Mouse (Mus musculus) ovary, postnatal 14 days (tissue): ENCODE measurements at regions not wholly inside any gene's neighbourhood (a gene's known extent, or its start where the extent isn't known, plus 50 kb on each side); places are given as distances from the start of the nearest gene placed in this dataset.
A peak's percentile ranks its signal among the peaks of the same experiment; 100 is the strongest.

Experiments used
- DNase-seq: peaks from one replicate; pipeline ENCODE4 v3.0.0; 2022; ENCODE audit warnings: low spot score

DNA sequence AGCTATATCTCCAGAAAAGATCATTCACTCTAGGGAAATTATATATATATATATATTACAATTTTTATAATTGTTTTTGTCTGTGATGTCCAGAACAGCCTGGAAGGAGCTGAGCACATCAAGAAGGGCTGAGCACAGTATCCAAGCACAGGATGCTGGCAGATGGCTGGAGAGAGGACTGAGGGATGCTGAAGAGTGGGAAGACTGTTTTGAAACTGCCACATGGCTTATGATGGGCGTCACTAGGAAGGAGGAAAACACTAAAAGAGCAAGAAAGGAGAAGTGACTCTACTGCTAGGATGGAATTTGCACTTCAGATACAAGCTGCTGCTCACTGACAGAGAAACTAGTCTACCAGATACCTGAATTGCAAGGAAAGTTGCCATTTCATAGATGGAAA is 50.4 kb upstream of the Atg10 start:
- no peak for DNase-seq

GRCm38 (mm10) chr13:91274615-91275014 is 50.8 kb upstream of the Atg10 start:
- DNase-seq: peak; percentile 16

DNA sequence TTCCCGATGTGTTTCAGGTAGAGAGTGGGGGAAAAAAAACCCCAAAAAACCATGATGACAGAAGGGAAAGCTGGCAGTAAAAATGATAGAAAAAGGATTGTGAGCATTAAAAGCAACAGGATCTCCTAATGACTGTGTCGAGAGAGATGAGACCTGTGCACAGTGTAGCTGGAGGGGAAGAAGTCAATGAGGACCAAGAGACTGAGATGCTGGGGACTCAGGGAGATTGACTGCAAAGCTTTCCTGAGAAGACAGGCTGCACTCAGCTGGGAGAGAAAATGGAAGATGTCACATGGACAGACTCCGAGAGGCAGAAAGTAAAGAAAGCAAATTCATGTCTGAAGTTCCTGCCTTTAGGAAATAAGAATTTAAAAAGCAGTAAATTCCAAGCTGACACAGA is 55.7 kb upstream of the Atg10 start:
- DNase-seq: no peak

DNA sequence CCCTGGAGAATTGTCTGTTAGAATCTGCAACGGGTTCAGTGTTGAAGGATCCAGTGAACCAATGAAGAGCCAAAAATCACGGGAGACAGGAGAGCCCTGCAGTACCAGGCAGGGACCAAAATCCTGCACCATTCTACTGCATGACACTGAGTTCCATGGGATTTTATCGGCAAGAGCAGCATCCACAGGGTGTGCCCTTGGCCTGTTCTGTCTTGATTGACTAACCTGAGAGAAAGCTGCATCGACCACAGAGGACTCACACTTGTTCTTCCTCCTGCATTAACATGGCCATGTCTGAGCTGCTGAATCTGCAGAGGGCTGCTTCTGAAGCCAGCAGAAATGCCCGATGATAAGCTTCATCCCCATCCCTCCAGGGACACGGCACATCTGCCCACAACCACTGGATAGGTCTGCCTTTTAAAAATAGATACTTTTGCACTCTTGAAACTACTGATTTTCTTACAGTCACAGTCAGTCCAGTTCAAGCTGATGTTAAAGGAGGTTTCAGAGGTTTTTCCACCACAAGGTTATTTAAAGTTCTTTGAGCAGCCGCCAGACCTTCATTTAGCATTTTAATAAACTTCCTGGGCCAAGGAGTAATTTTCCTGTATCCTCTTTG is 71.9 kb upstream of the Atg10 start:
- no peak for DNase-seq

DNA sequence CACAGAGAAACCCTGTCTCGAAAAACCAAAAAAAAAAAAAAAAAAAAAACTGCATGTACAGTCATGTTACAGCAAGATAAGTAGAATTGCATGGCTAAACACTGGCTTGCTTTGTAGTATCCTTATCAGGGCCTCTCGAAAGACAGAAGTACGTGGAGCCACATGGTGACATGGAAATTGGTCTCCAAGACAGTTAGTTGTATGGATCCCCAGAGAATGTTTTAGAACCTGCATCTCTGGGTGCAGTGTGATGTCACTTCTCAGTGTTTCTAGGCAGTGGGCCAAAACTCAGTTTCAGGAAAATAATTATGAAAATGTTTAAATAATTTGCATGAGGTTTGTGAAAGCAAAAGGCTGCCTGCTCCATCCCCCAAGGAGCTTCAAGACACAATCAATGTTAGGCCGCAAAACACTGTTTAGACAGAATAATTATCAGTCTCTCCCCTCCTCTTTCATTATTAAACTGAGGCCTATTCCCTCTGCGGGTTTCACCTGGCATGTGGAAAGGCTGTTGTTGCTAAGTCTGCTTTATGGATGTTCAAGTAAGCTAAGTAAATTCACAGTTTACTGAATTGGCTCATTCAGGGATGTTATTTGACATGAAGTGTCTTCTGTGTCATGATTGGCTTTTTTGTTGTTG is 72.9 kb upstream of the Atg10 start:
- no peak for DNase-seq

- no peak for DNase-seq
Observed at GRCm38 (mm10) chr13:91301849-91302248, 78.1 kb upstream of the Atg10 start.

GRCm38 (mm10) chr13:91305697-91306405 is 82.1 kb upstream of the Atg10 start:
- no peak for DNase-seq

- no peak for DNase-seq
Observed at GRCm38 (mm10) chr13:91306545-91306944, 82.8 kb upstream of the Atg10 start.

DNA sequence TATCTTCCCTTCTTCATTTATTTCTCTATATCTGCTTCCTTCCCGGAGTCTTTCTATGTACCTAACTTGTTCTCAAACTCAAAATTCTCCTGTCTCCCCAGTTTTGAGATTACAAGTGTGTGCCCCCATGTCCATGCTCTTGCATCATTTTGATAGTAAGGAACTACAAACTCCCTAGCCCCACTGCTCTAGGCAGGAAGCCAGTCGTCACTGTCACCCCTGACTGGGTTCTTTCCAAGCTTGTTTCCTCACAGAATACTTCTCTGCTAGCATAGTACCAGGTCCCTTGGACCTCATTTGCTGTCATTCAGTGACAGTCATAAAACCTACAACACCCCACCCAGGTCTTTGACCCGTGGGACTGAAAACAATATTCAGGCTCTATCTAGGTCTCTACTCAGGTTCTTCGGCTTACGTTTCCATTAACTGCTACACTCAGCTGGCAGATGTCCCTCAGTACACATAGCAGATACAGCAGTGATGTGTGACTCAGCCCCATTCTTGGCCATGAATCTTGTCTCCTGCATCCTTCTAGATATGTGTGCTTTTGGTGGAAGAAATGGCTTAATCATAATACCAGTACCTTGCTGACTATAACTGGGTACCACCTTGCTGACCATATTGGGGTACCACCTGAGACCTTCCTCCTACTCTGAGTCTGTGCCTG is 89.3 kb upstream of the Atg10 start:
- DNase-seq: no peak

DNA sequence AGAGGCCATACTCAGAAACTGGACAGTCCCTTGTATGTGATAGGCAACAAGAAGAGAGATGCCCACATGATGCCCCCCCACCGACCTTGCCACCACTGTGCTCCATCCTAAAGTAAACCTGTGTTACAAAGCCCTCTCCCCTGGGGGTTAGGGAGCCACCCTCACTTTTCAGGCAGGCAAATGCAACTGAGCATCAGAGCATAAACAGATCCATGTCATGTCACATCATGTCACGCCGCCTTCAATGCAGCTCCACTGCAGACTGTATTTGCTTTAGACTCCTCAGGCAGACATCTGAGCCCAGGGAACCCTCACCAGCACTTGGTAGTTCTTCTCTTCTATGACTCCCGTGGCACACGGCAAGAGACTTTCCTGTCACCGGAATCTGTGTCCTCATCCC is 98.6 kb upstream of the Atg10 start:
- no peak for DNase-seq

DNA sequence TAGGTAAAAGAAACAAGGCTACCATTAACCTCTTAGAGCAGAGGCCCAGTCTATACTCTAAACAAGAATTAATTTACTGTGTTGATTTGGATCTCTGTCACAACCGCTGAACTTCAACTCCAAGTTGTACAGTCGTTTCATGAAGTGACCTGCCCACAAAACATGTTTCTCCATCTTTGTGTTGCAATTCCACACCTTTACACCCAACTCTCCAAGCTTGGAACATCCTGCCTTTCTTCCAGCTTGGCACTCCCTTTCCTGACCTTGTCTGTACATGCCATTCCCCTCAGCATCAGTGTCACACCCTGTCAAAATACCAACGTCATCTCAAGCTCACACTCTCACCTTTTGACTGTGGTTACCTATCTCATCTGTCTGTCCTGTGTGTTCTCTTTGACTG is 103.1 kb upstream of the Atg10 start:
- DNase-seq: no peak

DNA sequence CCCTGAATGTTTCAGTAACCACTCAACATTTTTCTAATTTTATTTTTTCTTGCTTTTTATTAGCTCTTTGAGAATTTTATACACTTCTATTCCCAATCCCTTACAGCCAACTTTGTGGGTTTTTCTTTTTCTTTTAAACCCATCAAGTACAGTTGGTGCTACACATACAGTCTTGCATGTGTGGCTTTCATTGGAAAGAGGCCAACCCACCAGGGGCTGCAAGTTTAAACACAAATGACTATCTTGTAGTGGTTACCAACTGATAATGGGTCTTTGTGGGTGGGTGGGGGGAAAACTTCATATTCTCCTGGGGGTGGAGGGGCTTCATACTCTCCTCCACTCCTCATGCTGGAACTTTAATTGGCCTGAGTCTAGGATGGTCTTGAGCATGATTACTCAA is 110.5 kb upstream of the Atg10 start:
- DNase-seq: no peak

DNA sequence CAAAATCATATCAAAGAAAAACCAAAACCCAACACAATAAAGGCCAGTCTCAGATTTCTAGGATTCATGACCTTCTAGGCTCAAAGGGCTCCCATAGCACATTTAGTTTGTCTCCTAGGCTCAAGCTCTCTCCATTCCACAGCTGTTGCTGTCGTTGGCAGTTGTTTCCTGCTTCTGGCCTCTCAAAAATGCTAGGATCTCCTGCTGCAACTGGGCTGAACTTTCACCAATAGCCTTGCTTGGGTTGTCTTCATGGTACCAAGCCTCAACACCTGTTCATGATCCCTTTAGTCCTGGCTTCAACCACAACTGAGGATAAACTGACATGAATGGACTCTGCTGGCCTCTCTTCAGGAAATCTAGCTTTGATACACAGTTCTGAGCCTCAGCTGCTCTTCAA is 115.9 kb upstream of the Ssbp2 start:
- DNase-seq: no peak

DNA sequence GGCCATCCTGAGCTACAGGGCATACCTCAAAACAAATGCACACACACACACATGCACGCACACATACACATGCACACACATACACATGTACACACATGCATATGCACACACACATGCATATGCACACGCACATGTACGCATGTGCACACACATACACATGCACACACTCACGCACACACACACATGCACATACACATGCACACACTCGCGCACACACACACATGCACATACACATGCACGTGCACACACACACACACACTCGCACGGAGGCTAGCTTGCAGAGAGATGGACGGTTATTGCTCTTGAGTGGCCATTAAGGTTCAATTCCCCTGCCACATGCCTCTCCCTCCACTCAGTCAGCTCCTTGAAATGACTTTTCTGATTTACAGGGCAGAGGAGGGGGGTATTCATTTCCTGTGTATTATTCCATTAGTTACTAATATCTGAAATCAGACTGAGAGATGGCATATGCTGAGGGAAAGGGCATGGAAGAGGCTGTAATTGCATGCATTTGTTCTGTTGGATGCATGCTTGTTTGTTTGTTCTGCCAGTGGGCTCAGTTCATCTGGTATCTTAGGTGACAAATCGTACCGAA is 111.5 kb upstream of the Ssbp2 start:
- no peak for DNase-seq

GRCm38 (mm10) chr13:91352311-91352710 is 107.8 kb upstream of the Ssbp2 start:
- no peak for DNase-seq

GRCm38 (mm10) chr13:91356516-91356915 is 103.6 kb upstream of the Ssbp2 start:
- no peak for DNase-seq

DNA sequence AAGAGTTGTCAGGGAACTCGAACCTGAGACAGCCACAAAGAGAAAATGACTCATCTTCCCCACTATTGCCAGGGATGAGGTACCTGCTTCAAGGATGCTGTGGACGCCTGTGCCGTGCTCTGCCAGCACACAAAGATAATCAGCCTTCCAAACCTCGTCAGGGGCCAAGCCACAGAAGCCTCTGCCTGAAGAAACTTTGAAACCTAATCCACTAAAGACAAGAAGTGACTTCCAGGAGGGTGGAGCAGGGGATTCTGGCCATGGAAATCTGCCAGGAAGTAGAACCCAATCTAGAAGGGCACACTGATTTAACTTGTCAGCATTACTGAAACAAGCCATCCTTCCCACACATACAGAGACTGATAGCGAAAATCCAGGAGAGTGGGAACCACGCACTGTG is 100.0 kb upstream of the Ssbp2 start:
- no peak for DNase-seq

DNA sequence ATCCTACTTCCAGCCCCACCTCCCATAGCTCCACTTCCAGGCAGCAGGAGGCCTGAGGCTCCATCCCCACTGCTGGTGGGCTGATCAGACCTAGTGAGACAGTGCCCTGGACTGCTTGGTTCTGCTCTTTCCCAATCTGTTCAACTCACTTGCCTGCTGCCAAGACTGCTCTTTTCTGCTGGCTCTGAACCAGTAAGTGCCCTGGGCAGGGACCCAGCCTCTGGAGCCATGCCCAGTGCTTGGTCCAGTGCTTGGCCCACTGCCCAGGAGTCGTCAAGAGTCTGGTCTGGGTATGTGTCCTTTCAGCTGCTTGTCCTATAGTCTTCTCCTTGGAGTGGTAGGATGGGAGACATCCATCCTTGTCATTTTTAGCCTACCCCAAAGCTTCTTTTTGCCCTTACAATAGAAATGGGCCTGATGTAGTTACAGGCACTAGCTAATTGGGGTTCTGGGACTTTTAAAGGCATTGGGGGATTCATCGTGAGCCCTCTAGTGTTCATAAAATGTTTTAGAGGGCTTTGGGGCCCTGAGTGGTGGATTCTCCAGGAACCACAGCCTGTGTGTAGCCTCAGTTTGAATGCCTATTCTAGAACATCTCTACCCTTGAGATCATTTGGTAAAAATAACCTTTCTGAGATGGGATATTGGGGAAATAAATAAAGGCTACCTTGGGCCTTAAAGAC is 94.7 kb upstream of the Ssbp2 start:
- peak; percentile 90 for DNase-seq

- no peak for DNase-seq
Observed at GRCm38 (mm10) chr13:91366540-91366939, 93.5 kb upstream of the Ssbp2 start.

GRCm38 (mm10) chr13:91367896-91368556 is 92.1 kb upstream of the Ssbp2 start:
- DNase-seq: no peak

GRCm38 (mm10) chr13:91368664-91369063 is 91.4 kb upstream of the Ssbp2 start:
- DNase-seq: no peak

DNA sequence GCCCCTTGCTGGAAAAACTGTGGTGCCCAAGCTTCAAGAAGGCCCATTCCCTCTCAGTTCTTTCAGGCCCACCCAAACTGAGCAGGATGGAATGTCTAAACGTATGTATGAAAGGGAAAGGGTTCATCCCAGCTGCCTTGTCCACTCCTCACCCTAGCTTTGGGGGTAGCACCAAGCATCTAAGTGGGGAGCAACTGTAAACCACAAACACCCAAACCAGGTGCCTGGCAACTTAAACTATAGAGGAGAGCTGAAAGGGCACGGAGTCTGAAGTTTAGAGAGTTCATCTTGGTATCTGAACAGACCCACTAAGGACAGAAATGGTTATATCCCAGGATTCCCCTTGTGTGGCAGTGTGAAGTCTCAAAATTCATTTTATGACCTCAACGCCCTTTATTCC is 90.1 kb upstream of the Ssbp2 start:
- DNase-seq: no peak
